Mouse (Mus musculus) ES-E14 (cell line): ENCODE measurements around the gene Phc1.

Experiments
- CHD2 ChIP-seq: IDR thresholded peaks from 2 replicates; pipeline ENCODE4 v1.6.1; 2014; ENCODE audit warnings: mild to moderate bottlenecking, low read depth, low read length, inconsistent platforms
- MAFK ChIP-seq: IDR thresholded peaks from 2 replicates; pipeline ENCODE4 v1.6.1; 2014; ENCODE audit warnings: mild to moderate bottlenecking, low read depth, low read length, inconsistent platforms; ENCODE audit not compliant: insufficient read depth
- ZNF384 ChIP-seq: IDR thresholded peaks from 2 replicates; pipeline ENCODE4 v1.6.1; 2012; ENCODE audit warnings: low read depth, low read length, inconsistent platforms

- no peak for TF ChIP-seq CHD2
- TF ChIP-seq MAFK, result no peak
- TF ChIP-seq ZNF384, result no peak
Observed at GRCm38 (mm10) chr6:122382046-122382445, 41.7 kb upstream of the Phc1 start.
